Mouse (Mus musculus) E14TG2a.4 (cell line): ENCODE results near the gene Exoc4.

ENCODE experiments used
- CTCF ChIP-seq: conservative IDR thresholded peaks from 2 replicates; pipeline ENCODE4 v1.5.1; 2014; ENCODE audit warnings: low read length
- NANOG ChIP-seq: IDR thresholded peaks from 2 replicates; pipeline ENCODE4 v1.6.1; 2014; ENCODE audit warnings: borderline replicate concordance, low read length, mixed read lengths

DNA sequence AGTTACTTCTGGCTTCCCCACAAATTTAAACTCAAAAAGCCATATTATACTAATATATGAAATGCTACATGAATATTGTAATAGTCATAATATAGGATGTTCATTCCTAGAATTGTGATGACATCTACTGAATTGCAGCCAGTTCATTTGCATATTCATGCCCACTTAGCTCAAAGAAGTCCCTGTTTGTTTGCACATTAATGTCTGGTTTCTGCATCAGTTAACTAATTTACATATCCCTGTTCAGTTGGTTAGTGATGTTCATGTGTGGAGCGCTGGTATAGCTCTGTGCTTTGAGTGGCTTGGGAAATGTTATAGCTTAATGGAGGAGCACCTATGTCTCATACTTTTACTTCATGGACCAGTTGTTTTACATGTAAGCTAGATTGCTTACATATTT lies 206.4 kb downstream of the Exoc4 start:
- TF ChIP-seq CTCF (no peak), NANOG (no peak)
